Mouse (Mus musculus) stomach, embryonic 14.5 days (tissue): ENCODE data around the gene Slc26a10. TPM values are rescaled to one million over a fixed set of nuclear protein-coding genes. Genes with fewer than 3 reads are reported as not detected.

ENCODE experiments used
- ATAC-seq: fragments of 200-750 bp; cut with Nextera tagmentation; 2 replicates; pipeline ENCODE4 v1.8.0; 2017; ENCODE audit warnings: low read depth, moderate TSS enrichment; ENCODE audit not compliant: insufficient number of reproducible peaks, insufficient read depth, low FRiP score
- H3K27ac ChIP-seq: fragments of 300-500 bp; sonication (generic); 2 replicates; pipeline ENCODE4 v1.5.1; 2014; ENCODE audit warnings: mild to moderate bottlenecking, low read length, moderate library complexity, mixed read lengths
- H3K27me3 ChIP-seq: fragments of 300-500 bp; sonication (generic); 2 replicates; pipeline ENCODE4 v1.6.1; 2014; ENCODE audit warnings: low read length, control low read depth, mixed read lengths; ENCODE audit not compliant: control insufficient read depth, insufficient read depth
- H3K36me3 ChIP-seq: fragments of 300-500 bp; sonication (generic); 2 replicates; pipeline ENCODE4 v1.6.1; 2014; ENCODE audit warnings: mild to moderate bottlenecking, control low read depth, low read length, moderate library complexity, mixed read lengths; ENCODE audit not compliant: control insufficient read depth, insufficient read depth
- H3K4me1 ChIP-seq: fragments of 300-500 bp; sonication (generic); 2 replicates; pipeline ENCODE4 v1.6.1; 2014; ENCODE audit warnings: low read length, control low read depth, mixed read lengths; ENCODE audit not compliant: control insufficient read depth, insufficient read depth
- H3K4me2 ChIP-seq: fragments of 300-500 bp; sonication (generic); replicated peaks from 2 replicates; pipeline ENCODE4 v1.6.1; 2014; ENCODE audit warnings: low read depth, low read length, control low read depth
- H3K4me3 ChIP-seq: fragments of 300-500 bp; sonication (generic); 2 replicates; pipeline ENCODE4 v1.5.1; 2014; ENCODE audit warnings: low read depth, low read length, control low read depth
- H3K9ac ChIP-seq: fragments of 300-500 bp; sonication (generic); replicated peaks from 2 replicates; pipeline ENCODE4 v1.6.1; 2014; ENCODE audit warnings: low read depth, mild to moderate bottlenecking, control low read depth, low read length, moderate library complexity, mixed read lengths
- H3K9me3 ChIP-seq: fragments of 300-500 bp; sonication (generic); 2 replicates; pipeline ENCODE4 v1.6.1; 2016; ENCODE audit warnings: low read depth, low read length, control low read depth; ENCODE audit not compliant: control insufficient read depth
- WGBS: fragments of 180-500 bp; shearing (Covaris S2); extraction: QIAGEN DNeasy Blood & Tissue Kit; methylation state at CpG from one replicate; pipeline ENCODE4 v1.1.7; 2014; 5-methylcytosine and 5-hydroxymethylcytosine counted together
- polyA plus RNA-seq: library from polyadenylated mRNA; unstranded; fragments of >200 nt; fragmentation: Nextera tagmentation; extraction: Ambion mirVana; gene quantifications from 2 replicates; pipeline ENCODE4 v1.2.1, GENCODE M21; 2014

Gene Slc26a10
- polyA plus RNA-seq, 1 experiment from 2014 or later: 0.82 TPM

DNA sequence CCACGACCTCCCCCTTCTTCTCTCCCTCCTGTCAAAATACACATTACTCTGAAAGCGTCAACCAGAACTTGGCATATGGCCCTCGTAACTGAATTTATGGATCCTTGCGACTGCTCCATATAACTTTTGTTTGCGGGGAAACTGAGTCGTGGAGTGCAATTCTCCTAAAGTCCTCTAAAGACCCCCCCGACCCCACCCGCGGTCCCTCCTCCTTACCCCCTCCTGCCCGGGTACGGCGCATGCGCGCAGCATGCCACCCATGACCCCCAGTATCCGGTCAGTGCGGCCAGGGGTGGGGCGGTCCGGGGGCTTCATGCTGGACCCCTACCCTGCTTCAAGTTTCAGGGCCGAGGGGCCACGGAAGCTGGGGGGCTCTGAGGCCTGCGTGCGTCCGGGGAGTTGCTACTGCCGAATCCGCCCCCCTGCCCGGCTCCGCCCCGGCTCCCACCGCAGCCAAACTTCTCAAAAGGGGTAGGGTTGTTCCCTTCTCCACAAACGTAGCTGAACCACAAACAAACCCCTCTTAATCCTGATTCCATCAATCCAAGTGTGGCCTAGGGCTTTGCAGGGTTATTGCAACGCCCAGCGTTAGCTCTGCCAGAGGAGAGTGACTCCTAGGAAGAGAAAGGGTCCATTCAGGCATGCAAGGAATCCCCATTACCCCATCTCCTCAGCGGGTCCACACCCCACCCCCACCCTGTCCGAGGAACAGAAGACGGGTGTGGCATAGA lies 9.4 kb upstream of the Slc26a10 start, which contains the start of gene Arhgef25:
Gene Arhgef25 (minus strand): TSS at position 433 of the 731 bp plus-strand sequence.
- Histone ChIP-seq H3K4me3 (peak within 1 kb of the TSS; percentile 62), H3K4me2 (peak within 1 kb of the TSS; percentile 93), H3K9ac (peak within 1 kb of the TSS; percentile 68), H3K27me3 (no peaks in the 10 kb centered on the region), H3K9me3 (no peaks in the 10 kb centered on the region), H3K4me1 (peaks cover 23% of the 10 kb centered on the region; the same call in 1 of the 2 replicates), H3K27ac (peak within 1 kb of the TSS; percentile 94), H3K36me3 (no peaks in the 10 kb centered on the region; the same call in 1 of the 2 replicates)
- peak; percentile 42; the same call in 1 of the 2 replicates for ATAC-seq
- 2% methylated on average over 35 of the region's 35 CpGs for WGBS

DNA sequence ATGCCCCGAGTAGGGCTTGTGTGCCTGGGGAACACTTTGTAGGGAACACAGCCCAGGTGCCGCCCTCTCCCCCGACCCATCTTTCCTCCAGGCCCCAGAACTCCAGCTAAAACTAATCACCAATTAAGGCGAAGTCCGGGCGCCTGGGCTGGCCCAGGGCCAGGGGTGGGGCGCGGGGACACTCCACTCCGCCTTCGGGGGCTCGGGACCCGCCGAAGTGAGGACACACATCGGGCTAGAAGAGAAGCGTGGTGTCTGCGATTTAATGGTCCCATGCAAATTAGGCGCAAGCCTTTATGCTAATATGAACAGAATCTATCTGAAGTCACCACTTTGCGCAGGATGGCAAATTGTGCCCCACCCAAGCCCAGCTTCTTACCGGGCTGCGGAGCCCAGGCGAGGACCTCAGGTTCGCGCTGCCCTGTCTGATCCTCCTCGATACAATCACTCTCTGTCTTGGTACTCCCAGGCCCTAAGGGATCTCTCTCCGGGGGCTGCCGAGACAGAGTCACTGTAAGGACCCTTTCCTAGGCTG lies 8.7 kb upstream of the Slc26a10 start:
- peak; percentile 11; the same call in 1 of the 2 replicates for ATAC-seq
- Histone ChIP-seq H3K9me3 (no peaks in the 10 kb centered on the region), H3K9ac (peak overlapping the region; percentile 68), H3K4me3 (peak overlapping the region; percentile 62), H3K27ac (peak overlapping the region; percentile 94), H3K4me2 (peak overlapping the region; percentile 93), H3K4me1 (peaks cover 17% of the 10 kb centered on the region; the same call in 1 of the 2 replicates), H3K27me3 (no peaks in the 10 kb centered on the region), H3K36me3 (peaks cover 2% of the 10 kb centered on the region; the same call in 1 of the 2 replicates)
- WGBS: 2% methylated on average over 26 of the region's 26 CpGs

DNA sequence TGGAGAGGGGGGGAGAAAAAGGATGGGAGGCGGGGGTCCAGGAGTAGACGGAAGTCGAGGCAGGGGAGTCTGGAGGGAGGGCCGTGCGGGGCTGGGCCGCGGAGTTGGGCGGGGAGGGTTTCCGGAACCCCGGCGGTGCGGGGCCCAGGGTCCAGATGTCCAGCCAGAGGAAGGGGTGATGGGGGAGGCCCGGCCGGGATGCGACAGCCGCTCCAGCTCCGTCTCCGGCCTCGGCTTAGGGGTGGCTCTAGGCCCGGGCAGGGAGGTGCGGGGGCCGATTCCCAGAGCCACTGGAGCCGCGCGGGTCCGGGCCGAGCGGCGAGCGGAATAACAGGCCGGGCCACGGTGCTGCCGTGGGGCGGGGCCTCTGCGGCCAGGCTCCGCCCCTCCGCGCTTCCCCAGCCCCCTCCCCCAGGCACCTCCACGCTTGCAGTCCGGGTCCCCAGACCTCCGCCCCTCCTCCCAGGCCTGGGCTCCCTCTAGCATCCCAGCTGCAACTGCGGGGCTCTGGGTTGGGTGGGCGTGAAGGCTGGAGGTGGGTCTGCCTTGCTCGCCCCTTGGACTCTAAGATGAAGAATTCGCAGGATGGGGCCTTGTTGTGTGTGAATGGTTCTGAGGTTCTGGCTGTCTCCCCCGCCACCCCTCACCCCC lies 8.1 kb upstream of the Slc26a10 start:
- H3K4me2 ChIP-seq: peak overlapping the region; percentile 93
- WGBS: 1% methylated on average over 45 of the region's 46 CpGs
- H3K9ac ChIP-seq: peak overlapping the region; percentile 68
- no peaks in the 10 kb centered on the region for H3K9me3 ChIP-seq
- H3K27me3 ChIP-seq: no peaks in the 10 kb centered on the region
- H3K36me3 ChIP-seq: peaks cover 2% of the 10 kb centered on the region; the same call in 1 of the 2 replicates
- peak overlapping the region; percentile 94 for H3K27ac ChIP-seq
- peak; percentile 82 for ATAC-seq
- peak overlapping the region; percentile 62 for H3K4me3 ChIP-seq
- peaks cover 16% of the 10 kb centered on the region; the same call in 1 of the 2 replicates for H3K4me1 ChIP-seq

- Histone ChIP-seq H3K36me3 (peaks cover 2% of the 10 kb centered on the region; the same call in 1 of the 2 replicates), H3K4me2 (peak overlapping the region; percentile 93), H3K4me3 (peak overlapping the region; percentile 62), H3K9me3 (no peaks in the 10 kb centered on the region), H3K27ac (peak overlapping the region; percentile 94), H3K9ac (peak overlapping the region; percentile 68), H3K4me1 (peaks cover 16% of the 10 kb centered on the region; the same call in 1 of the 2 replicates), H3K27me3 (no peaks in the 10 kb centered on the region)
- no peak for ATAC-seq
- 3% methylated on average over 11 of the region's 21 CpGs for WGBS
Observed at GRCm38 (mm10) chr10:127188079-127188453, 7.6 kb upstream of the Slc26a10 start.

DNA sequence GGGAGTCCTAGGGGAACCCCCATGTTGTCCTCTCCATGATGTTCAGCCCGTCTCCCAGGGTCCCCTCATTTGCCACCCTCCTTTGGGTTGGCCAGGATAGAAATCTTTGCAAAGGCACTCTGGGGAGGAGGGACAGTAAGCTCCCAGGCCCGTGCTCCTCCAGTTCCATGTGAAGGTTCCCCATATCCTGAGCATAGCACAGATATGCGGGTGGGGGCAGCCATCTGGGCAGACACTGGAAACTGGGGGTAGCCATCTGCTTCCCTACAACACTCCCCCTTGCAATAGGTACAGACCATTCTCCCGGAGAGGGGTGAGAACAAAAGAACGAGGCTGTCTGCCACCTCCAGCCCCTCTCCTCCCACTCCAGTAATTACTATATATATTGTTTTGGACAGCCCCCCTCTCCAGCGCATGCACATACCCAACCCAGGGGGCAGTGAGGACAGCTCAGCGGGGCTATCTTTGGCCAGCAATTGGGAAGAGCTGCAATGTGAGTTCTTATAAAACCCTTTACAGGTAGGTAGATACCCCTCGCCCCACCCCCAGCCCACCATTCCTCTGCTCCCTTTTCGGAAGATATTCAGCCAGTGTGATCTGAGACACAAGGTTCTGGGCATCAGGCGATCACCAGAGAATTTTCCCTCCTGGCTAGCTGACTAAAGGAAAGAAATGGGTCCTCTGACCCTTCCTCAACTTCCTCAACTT lies 7.1 kb upstream of the Slc26a10 start:
- peak overlapping the region; percentile 62; the same call in 1 of the 2 replicates for H3K4me3 ChIP-seq
- H3K4me1 ChIP-seq: peaks cover 16% of the 10 kb centered on the region; the same call in 1 of the 2 replicates
- WGBS: 39% methylated on average over 10 of the region's 10 CpGs
- peaks cover 8% of the 10 kb centered on the region; the same call in 1 of the 2 replicates for H3K36me3 ChIP-seq
- H3K27me3 ChIP-seq: no peaks in the 10 kb centered on the region
- no peaks in the 10 kb centered on the region for H3K9me3 ChIP-seq
- peak overlapping the region; percentile 94; the same call in 1 of the 2 replicates for H3K27ac ChIP-seq
- peak overlapping the region; percentile 68 for H3K9ac ChIP-seq
- no peak for ATAC-seq
- peak overlapping the region; percentile 93 for H3K4me2 ChIP-seq

DNA sequence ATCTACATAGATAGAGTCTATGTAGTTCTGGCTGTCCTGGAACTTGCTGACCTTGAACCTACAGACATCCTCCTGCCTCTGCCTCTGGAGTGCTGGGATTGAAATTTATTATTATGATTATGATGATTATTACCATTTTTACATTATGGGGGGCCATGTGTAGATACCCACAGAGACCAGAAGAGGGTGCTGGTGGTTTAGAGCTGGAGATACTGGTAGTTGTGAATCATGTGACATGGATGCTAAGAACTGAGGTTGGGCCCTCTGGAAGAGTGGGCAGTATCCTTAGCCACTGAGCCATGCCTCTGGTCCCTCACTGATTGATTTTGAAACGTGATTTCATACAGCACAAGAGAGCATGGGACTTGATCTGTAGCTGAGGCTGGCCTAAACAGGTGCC lies 6.0 kb upstream of the Slc26a10 start:
- Histone ChIP-seq H3K36me3 (peaks cover 10% of the 10 kb centered on the region; the same call in 1 of the 2 replicates), H3K4me3 (no peak overlapping the region), H3K27me3 (no peaks in the 10 kb centered on the region), H3K27ac (no peak overlapping the region), H3K4me2 (no peak overlapping the region), H3K9me3 (no peaks in the 10 kb centered on the region), H3K9ac (no peak overlapping the region), H3K4me1 (peaks cover 16% of the 10 kb centered on the region; the same call in 1 of the 2 replicates)
- no peak for ATAC-seq
- WGBS: 92% methylated on average over 1 of the region's 1 CpGs

DNA sequence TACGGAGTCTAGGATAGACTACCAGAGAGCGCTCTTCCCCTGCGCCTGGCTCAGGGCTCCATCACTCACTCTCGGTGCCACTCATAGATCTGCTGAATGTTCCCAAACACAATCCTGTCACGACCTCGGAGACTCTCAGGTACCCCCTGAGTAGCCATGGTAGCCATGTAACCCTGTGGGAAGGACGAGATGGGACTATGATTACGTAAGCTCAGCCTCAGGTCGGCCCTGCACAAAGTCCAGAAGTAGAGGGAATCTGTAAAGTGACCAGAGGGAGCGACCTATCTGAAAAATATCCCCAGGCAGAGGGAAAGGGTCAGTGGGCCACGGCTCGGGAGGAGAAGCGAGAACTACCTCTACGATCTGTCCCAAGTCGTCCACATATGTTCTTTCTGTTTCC lies 5.1 kb upstream of the Slc26a10 start:
- no peaks in the 10 kb centered on the region for H3K27me3 ChIP-seq
- H3K4me2 ChIP-seq: no peak overlapping the region
- H3K9me3 ChIP-seq: no peaks in the 10 kb centered on the region
- peaks cover 12% of the 10 kb centered on the region; the same call in 1 of the 2 replicates for H3K4me1 ChIP-seq
- WGBS: 84% methylated on average over 15 of the region's 15 CpGs
- H3K27ac ChIP-seq: no peak overlapping the region
- peaks cover 10% of the 10 kb centered on the region; the same call in 1 of the 2 replicates for H3K36me3 ChIP-seq
- H3K4me3 ChIP-seq: no peak overlapping the region
- H3K9ac ChIP-seq: no peak overlapping the region
- ATAC-seq: no peak
